Mouse (Mus musculus) CH12.LX (cell line): ENCODE data around the gene Nt5m. TPM values are rescaled to one million over a fixed set of nuclear protein-coding genes. Genes with fewer than 3 reads are reported as not detected.

Source experiments
- DNase-seq: peaks from one replicate; pipeline ENCODE4 v3.0.0-alpha.2; 2013; ENCODE audit errors: extremely low read depth
- H3K27ac ChIP-seq: 2 replicates; pipeline ENCODE4 v1.5.1; 2012; ENCODE audit warnings: low read depth, mild to moderate bottlenecking, control low read depth, moderate library complexity; ENCODE audit not compliant: insufficient read depth
- H3K27me3 ChIP-seq: replicated peaks from 2 replicates; pipeline ENCODE3; 2012; ENCODE audit warnings: inconsistent platforms
- H3K36me3 ChIP-seq, 2 experiments: replicated peaks in 1 of 2; 2 replicates each; pipeline versions ENCODE3 to v1.6.1; 2012; ENCODE audit warnings: inconsistent platforms in 1 of 2, low read length in 1 of 2, mild to moderate bottlenecking in 1 of 2, mixed read lengths in 1 of 2, moderate library complexity in 1 of 2; ENCODE audit not compliant: control insufficient read depth in 1 of 2, insufficient read depth in 1 of 2
- H3K4me1 ChIP-seq, 2 experiments: 2 replicates each; pipeline ENCODE4 v1.6.1; 2012; ENCODE audit warnings: inconsistent platforms in 1 of 2, moderate library complexity in 1 of 2; ENCODE audit not compliant: insufficient read depth in 2 of 2, control insufficient read depth in 1 of 2
- H3K4me2 ChIP-seq: 2 replicates; pipeline ENCODE4 v1.6.1; 2012; ENCODE audit warnings: low read depth, mild to moderate bottlenecking, control low read depth; ENCODE audit not compliant: poor library complexity, insufficient read depth, severe bottlenecking
- H3K4me3 ChIP-seq, 3 experiments: fragments of 150-350 bp in 1 of 3; sonication (generic) in 1 of 3; replicated peaks in 1 of 3; 2 replicates each; pipeline versions ENCODE3 to v1.5.1; 2011 to 2012; ENCODE audit warnings: low read depth in 2 of 3, low read length in 2 of 3, mild to moderate bottlenecking in 2 of 3, moderate library complexity in 2 of 3, control low read depth in 1 of 3, improper control_type of control experiment in 1 of 3, inconsistent platforms in 1 of 3, mixed read lengths in 1 of 3; ENCODE audit not compliant: poor library complexity in 1 of 3
- H3K79me2 ChIP-seq: replicated peaks from 2 replicates; pipeline ENCODE4 v1.6.1; 2012; ENCODE audit warnings: mild to moderate bottlenecking, moderate library complexity; ENCODE audit not compliant: control insufficient read depth, poor library complexity, insufficient read depth, severe bottlenecking; ENCODE audit errors: extremely low read depth
- H3K9ac ChIP-seq: 2 replicates; pipeline ENCODE4 v1.6.1; 2012; ENCODE audit warnings: low read depth, mild to moderate bottlenecking, control low read depth, moderate library complexity; ENCODE audit not compliant: insufficient read depth
- H3K9me3 ChIP-seq: replicated peaks from 2 replicates; pipeline ENCODE3; 2012; ENCODE audit warnings: low read length, inconsistent platforms, mixed read lengths
- BHLHE40 ChIP-seq: IDR thresholded peaks from 2 replicates; pipeline ENCODE4 v1.6.1; 2011; ENCODE audit warnings: mild to moderate bottlenecking, low read depth, low read length, improper control_type of control experiment
- CHD1 ChIP-seq: IDR thresholded peaks from 2 replicates; pipeline ENCODE4 v1.6.1; 2012; ENCODE audit warnings: low read depth, low read length, improper control_type of control experiment, inconsistent platforms
- CHD2 ChIP-seq: IDR thresholded peaks from 2 replicates; pipeline ENCODE4 v1.6.1; 2011; ENCODE audit warnings: low read length, improper control_type of control experiment
- CTCF ChIP-seq, 2 experiments: IDR thresholded peaks in 1 of 2; conservative IDR thresholded peaks in 1 of 2; 2 replicates each; pipeline ENCODE4 v1.5.1; 2011 to 2012; ENCODE audit warnings: low read depth in 2 of 2, low read length in 2 of 2, improper control_type of control experiment in 1 of 2, inconsistent platforms in 1 of 2, mild to moderate bottlenecking in 1 of 2, moderate library complexity in 1 of 2
- E2F4 ChIP-seq: IDR thresholded peaks from 2 replicates; pipeline ENCODE4 v1.6.1; 2011; ENCODE audit warnings: low read depth, low read length, improper control_type of control experiment; ENCODE audit not compliant: insufficient replicate concordance
- ELF1 ChIP-seq: IDR thresholded peaks from 2 replicates; pipeline ENCODE4 v1.6.1; 2014; ENCODE audit warnings: low read depth, mild to moderate bottlenecking, inconsistent platforms, low read length, improper control_type of control experiment
- EP300 ChIP-seq: IDR thresholded peaks from 2 replicates; pipeline ENCODE4 v1.6.1; 2011; ENCODE audit warnings: low read length, improper control_type of control experiment
- ETS1 ChIP-seq: conservative IDR thresholded peaks from 2 replicates; pipeline ENCODE4 v1.6.1; 2012; ENCODE audit warnings: low read depth, mild to moderate bottlenecking, inconsistent platforms, low read length, improper control_type of control experiment, moderate library complexity
- GABPA ChIP-seq: IDR thresholded peaks from 2 replicates; pipeline ENCODE4 v1.6.1; 2012; ENCODE audit warnings: low read depth, low read length, improper control_type of control experiment, inconsistent platforms; ENCODE audit not compliant: insufficient replicate concordance
- HCFC1 ChIP-seq: IDR thresholded peaks from 2 replicates; pipeline ENCODE4 v1.6.1; 2012; ENCODE audit warnings: low read depth, mild to moderate bottlenecking, inconsistent platforms, low read length, improper control_type of control experiment
- IRF4 ChIP-seq: IDR thresholded peaks from 2 replicates; pipeline ENCODE4 v1.6.1; 2014; ENCODE audit warnings: low read depth, mild to moderate bottlenecking, inconsistent platforms, low read length, improper control_type of control experiment
- JUN ChIP-seq: IDR thresholded peaks from 2 replicates; pipeline ENCODE4 v1.6.1; 2011; ENCODE audit warnings: low read depth, mild to moderate bottlenecking, low read length, improper control_type of control experiment, moderate library complexity; ENCODE audit not compliant: insufficient read depth
- JUND ChIP-seq: conservative IDR thresholded peaks from 2 replicates; pipeline ENCODE4 v1.6.1; 2011; ENCODE audit warnings: low read depth, low read length, improper control_type of control experiment
- KAT2A ChIP-seq: IDR thresholded peaks from 2 replicates; pipeline ENCODE4 v1.6.1; 2012; ENCODE audit warnings: low read length, improper control_type of control experiment, inconsistent platforms; ENCODE audit not compliant: insufficient replicate concordance
- MAFK ChIP-seq: IDR thresholded peaks from 2 replicates; pipeline ENCODE4 v1.6.1; 2011; ENCODE audit warnings: low read length, improper control_type of control experiment; ENCODE audit not compliant: insufficient replicate concordance
- MAX ChIP-seq: IDR thresholded peaks from 2 replicates; pipeline ENCODE4 v1.6.1; 2011; ENCODE audit warnings: low read length, improper control_type of control experiment
- MAZ ChIP-seq: IDR thresholded peaks from 2 replicates; pipeline ENCODE4 v1.6.1; 2012; ENCODE audit warnings: low read depth, mild to moderate bottlenecking, inconsistent platforms, low read length, improper control_type of control experiment, moderate library complexity
- MEF2A ChIP-seq: IDR thresholded peaks from 2 replicates; pipeline ENCODE4 v1.6.1; 2014; ENCODE audit warnings: low read depth, mild to moderate bottlenecking, inconsistent platforms, low read length, improper control_type of control experiment, borderline replicate concordance
- MXI1 ChIP-seq: IDR thresholded peaks from 2 replicates; pipeline ENCODE4 v1.6.1; 2011; ENCODE audit warnings: mild to moderate bottlenecking, low read depth, low read length, improper control_type of control experiment
- MYC ChIP-seq: IDR thresholded peaks from 2 replicates; pipeline ENCODE4 v1.6.1; 2011; ENCODE audit warnings: low read depth, mild to moderate bottlenecking, improper control_type of control experiment, low read length
- NELFE ChIP-seq: IDR thresholded peaks from 2 replicates; pipeline ENCODE4 v1.6.1; 2011; ENCODE audit warnings: low read depth, low read length, improper control_type of control experiment
- NRF1 ChIP-seq: IDR thresholded peaks from 2 replicates; pipeline ENCODE4 v1.6.1; 2014; ENCODE audit warnings: low read depth, mild to moderate bottlenecking, inconsistent platforms, low read length, improper control_type of control experiment, moderate library complexity
- PAX5 ChIP-seq: IDR thresholded peaks from 2 replicates; pipeline ENCODE4 v1.6.1; 2012; ENCODE audit warnings: low read length, inconsistent platforms, mixed read lengths
- POLR2A ChIP-seq: IDR thresholded peaks from 2 replicates; pipeline ENCODE4 v1.6.1; 2011; ENCODE audit warnings: low read depth, mild to moderate bottlenecking, improper control_type of control experiment, low read length
- POLR2AphosphoS2 ChIP-seq: IDR thresholded peaks from 2 replicates; pipeline ENCODE4 v1.6.1; 2011; ENCODE audit warnings: low read depth, low read length, improper control_type of control experiment
- RAD21 ChIP-seq: IDR thresholded peaks from 2 replicates; pipeline ENCODE4 v1.6.1; 2011; ENCODE audit warnings: low read depth, mild to moderate bottlenecking, low read length, improper control_type of control experiment, moderate library complexity
- RCOR1 ChIP-seq: conservative IDR thresholded peaks from 2 replicates; pipeline ENCODE4 v1.6.1; 2012; ENCODE audit warnings: low read depth, mild to moderate bottlenecking, inconsistent platforms, low read length, improper control_type of control experiment
- SIN3A ChIP-seq: IDR thresholded peaks from 2 replicates; pipeline ENCODE4 v1.6.1; 2012; ENCODE audit warnings: low read length, improper control_type of control experiment, inconsistent platforms
- SMC3 ChIP-seq: IDR thresholded peaks from 2 replicates; pipeline ENCODE4 v1.6.1; 2011; ENCODE audit warnings: low read depth, low read length, improper control_type of control experiment
- TBP ChIP-seq: conservative IDR thresholded peaks from 2 replicates; pipeline ENCODE4 v1.6.1; 2011; ENCODE audit warnings: low read depth, low read length, improper control_type of control experiment
- TCF12 ChIP-seq: IDR thresholded peaks from 2 replicates; pipeline ENCODE4 v1.6.1; 2014; ENCODE audit warnings: low read depth, mild to moderate bottlenecking, inconsistent platforms, low read length, improper control_type of control experiment
- UBTF ChIP-seq: IDR thresholded peaks from 2 replicates; pipeline ENCODE4 v1.6.1; 2012; ENCODE audit warnings: low read depth, mild to moderate bottlenecking, inconsistent platforms, low read length, improper control_type of control experiment, moderate library complexity
- USF1 ChIP-seq: IDR thresholded peaks from 2 replicates; pipeline ENCODE4 v1.6.1; 2014; ENCODE audit warnings: low read depth, mild to moderate bottlenecking, inconsistent platforms, low read length, improper control_type of control experiment
- USF2 ChIP-seq: conservative IDR thresholded peaks from 2 replicates; pipeline ENCODE4 v1.6.1; 2011; ENCODE audit warnings: low read depth, low read length, improper control_type of control experiment
- ZC3H11A ChIP-seq: IDR thresholded peaks from 2 replicates; pipeline ENCODE4 v1.6.1; 2012; ENCODE audit warnings: low read depth, mild to moderate bottlenecking, inconsistent platforms, low read length, improper control_type of control experiment
- ZKSCAN1 ChIP-seq: IDR thresholded peaks from 2 replicates; pipeline ENCODE4 v1.6.1; 2012; ENCODE audit warnings: low read depth, inconsistent platforms, low read length, improper control_type of control experiment, borderline replicate concordance
- ZMIZ1 ChIP-seq: IDR thresholded peaks from 2 replicates; pipeline ENCODE4 v1.6.1; 2012; ENCODE audit warnings: low read depth, mild to moderate bottlenecking, inconsistent platforms, low read length, improper control_type of control experiment
- ZNF384 ChIP-seq: IDR thresholded peaks from 2 replicates; pipeline ENCODE4 v1.6.1; 2012; ENCODE audit warnings: low read depth, low read length, improper control_type of control experiment, inconsistent platforms
- dilution Hi-C: fragments of 300-500 bp; cut with MboI; formaldehyde crosslinking; loops from 2 replicates; pipeline ENCODE4 v1.14.3; 2020; ENCODE audit warnings: low sequenced_read_pairs; ENCODE audit not compliant: extremely low pct_unique_long_range_greater_than_20kb, extremely low pct_ligation_motif_present
- in situ Hi-C: fragments of 300-500 bp; cut with MboI; formaldehyde crosslinking; loops from 3 replicates; pipeline ENCODE4 v1.14.3; 2019; ENCODE audit warnings: low sequenced_read_pairs, low pct_ligation_motif_present, low pct_unique_long_range_greater_than_20kb, mixed read lengths
- polyA plus RNA-seq: library from polyadenylated mRNA; unstranded; fragments of >175 nt; gene quantifications from 2 replicates; pipeline ENCODE4 v1.2.1, GENCODE M21; 2012; ENCODE audit warnings: low read depth; ENCODE audit not compliant: insufficient read length
- total RNA-seq, 2 experiments: library from RNA; depleted of rRNA; stranded (reverse); fragments of 300-350 nt in 1 of 2; fragments of >200 nt in 1 of 2; gene quantifications; 2 replicates each; pipeline ENCODE4 v1.2.3; 2012 to 2014

The Nt5m gene
- total and polyA plus RNA-seq, 3 experiments, result 22.3 to 25.7 (median 24.3) TPM

- dilution Hi-C loops, result no loop called here
Measured at GRCm38 (mm10) chr11:59913702-59914101, 74.5 kb downstream of the Nt5m start.

GRCm38 (mm10) chr11:59918014-59918413, 78.8 kb downstream of the Nt5m start:
- Histone ChIP-seq H3K9me3 (no peaks in the 10 kb centered on the region), H3K27me3 (peaks cover 12% of the 10 kb centered on the region), H3K4me2 (no peak overlapping the region), H3K27ac (no peak overlapping the region), H3K79me2 (no peaks in the 10 kb centered on the region), H3K4me3 (no peak overlapping the region), H3K9ac (no peak overlapping the region), H3K4me1 (peaks cover 0 to 11% of the 10 kb centered on the region in 2 experiments; a peak in 2 of 4 replicates), H3K36me3 (no peaks in the 10 kb centered on the region)
- no peak for TF ChIP-seq TCF12
- no peak for TF ChIP-seq MAFK
- no peak for TF ChIP-seq MEF2A
- no peak for TF ChIP-seq POLR2A
- TF ChIP-seq MAX, result no peak
- no peak for TF ChIP-seq ZMIZ1
- no peak for TF ChIP-seq ZC3H11A
- TF ChIP-seq MAZ, result no peak
- TF ChIP-seq NRF1, result no peak
- TF ChIP-seq RCOR1, result no peak
- no peak for TF ChIP-seq POLR2AphosphoS2
- TF ChIP-seq UBTF, result no peak
- no peak for TF ChIP-seq SMC3
- no peak for TF ChIP-seq CTCF (conservative IDR thresholded peaks at IDR 0.05 in 1 of 2, IDR thresholded peaks at IDR 0.05 in 1 of 2; ENCODE audit: low read depth in 2 of 2, low read length in 2 of 2)
- TF ChIP-seq GABPA, result no peak
- no peak for TF ChIP-seq HCFC1
- TF ChIP-seq EP300, result no peak
- no peak for TF ChIP-seq IRF4
- no peak for TF ChIP-seq JUND
- TF ChIP-seq BHLHE40, result no peak
- dilution Hi-C loops, result no loop called here
- no peak for DNase-seq
- in situ Hi-C loops, result no loop called here

More at GRCm38 (mm10) chr11:59913702-59914101, 74.5 kb downstream of the Nt5m start:
- Histone ChIP-seq H3K36me3 (no peaks in the 10 kb centered on the region), H3K4me1 (peaks cover 0 to 8% of the 10 kb centered on the region in 2 experiments; a peak in 2 of 4 replicates), H3K27ac (no peak overlapping the region), H3K4me3 (no peak overlapping the region), H3K27me3 (peaks cover 17% of the 10 kb centered on the region), H3K9ac (no peak overlapping the region), H3K4me2 (no peak overlapping the region), H3K9me3 (peaks cover 3% of the 10 kb centered on the region), H3K79me2 (no peaks in the 10 kb centered on the region)
- in situ Hi-C loops, result no loop called here
- TF ChIP-seq JUND (no peak), JUN (no peak), SMC3 (no peak), ZNF384 (no peak), HCFC1 (no peak), POLR2A (no peak), BHLHE40 (peak; percentile 59), ZKSCAN1 (no peak), MYC (no peak), POLR2AphosphoS2 (no peak), TBP (no peak), USF1 (no peak), ZMIZ1 (no peak), USF2 (no peak), PAX5 (no peak), ETS1 (peak; percentile 82), UBTF (no peak), SIN3A (no peak), MAX (no peak), EP300 (peak; percentile 67; the same call in 1 of the 2 replicates), NRF1 (no peak), CHD1 (no peak), CHD2 (no peak), RAD21 (no peak), ZC3H11A (no peak), E2F4 (no peak), IRF4 (0 out of 2 replicates have a peak, but pooled peaks have one; percentile 18), NELFE (no peak), KAT2A (no peak), MEF2A (peak; percentile 93), ELF1 (no peak), CTCF (conservative IDR thresholded peaks at IDR 0.05 in 1 of 2, IDR thresholded peaks at IDR 0.05 in 1 of 2; ENCODE audit: low read depth in 2 of 2, low read length in 2 of 2) (no peak), RCOR1 (no peak), MAFK (no peak), MAZ (no peak), MXI1 (no peak)
- peak; percentile 61 for DNase-seq
